Mouse (Mus musculus) neural tube, embryonic 15.5 days (tissue): Measurements from ENCODE around the gene Ccm2. TPM values are rescaled to one million over a fixed set of nuclear protein-coding genes. Genes with fewer than 3 reads are reported as not detected.

ENCODE experiments used
- ATAC-seq: fragments of 200-750 bp; cut with Nextera tagmentation; 2 replicates; pipeline ENCODE4 v1.8.0; 2017; ENCODE audit warnings: mild to moderate bottlenecking, moderate TSS enrichment, moderate library complexity; ENCODE audit not compliant: low FRiP score
- H3K27ac ChIP-seq: fragments of 300-500 bp; sonication (generic); replicated peaks from 2 replicates; pipeline ENCODE4 v1.5.1; 2015; ENCODE audit warnings: mild to moderate bottlenecking, inconsistent platforms
- H3K27me3 ChIP-seq: fragments of 300-500 bp; sonication (generic); replicated peaks from 2 replicates; pipeline ENCODE4 v1.6.1; 2015; ENCODE audit warnings: inconsistent platforms
- H3K36me3 ChIP-seq: fragments of 300-500 bp; sonication (generic); 2 replicates; pipeline ENCODE4 v1.6.1; 2015; ENCODE audit warnings: inconsistent platforms
- H3K4me1 ChIP-seq: fragments of 300-500 bp; sonication (generic); 2 replicates; pipeline ENCODE4 v1.6.1; 2015; ENCODE audit warnings: inconsistent platforms
- H3K4me2 ChIP-seq: fragments of 300-500 bp; sonication (generic); 2 replicates; pipeline ENCODE4 v1.6.1; 2015; ENCODE audit warnings: inconsistent platforms, mild to moderate bottlenecking, moderate library complexity
- H3K4me3 ChIP-seq: fragments of 300-500 bp; sonication (generic); replicated peaks from 2 replicates; pipeline ENCODE4 v1.5.1; 2015; ENCODE audit warnings: mild to moderate bottlenecking, inconsistent platforms
- H3K9ac ChIP-seq: fragments of 300-500 bp; sonication (generic); replicated peaks from 2 replicates; pipeline ENCODE4 v1.6.1; 2015; ENCODE audit warnings: mild to moderate bottlenecking, inconsistent platforms
- H3K9me3 ChIP-seq: fragments of 300-500 bp; sonication (generic); replicated peaks from 2 replicates; pipeline ENCODE4 v1.6.1; 2016; ENCODE audit warnings: inconsistent platforms
- WGBS: fragments of 180-500 bp; shearing (Covaris S2); methylation state at CpG from one replicate; pipeline ENCODE4 v1.1.7; 2015; ENCODE audit warnings: mixed read lengths; 5-methylcytosine and 5-hydroxymethylcytosine counted together
- polyA plus RNA-seq: library from polyadenylated mRNA; unstranded; fragments of >200 nt; fragmentation: Nextera tagmentation; extraction: Ambion mirVana; gene quantifications from 2 replicates; pipeline ENCODE4 v1.2.1, GENCODE M21; 2015

Gene Ccm2
- polyA plus RNA-seq, 1 experiment from 2014 or later, result 96.2 TPM

GRCm38 (mm10) chr11:6545186-6545856 lies 1.4 kb upstream of the Ccm2 start:
- no peaks in the 10 kb centered on the region for H3K36me3 ChIP-seq
- H3K9me3 ChIP-seq, result no peaks in the 10 kb centered on the region
- H3K9ac ChIP-seq, result no peak overlapping the region
- 94% methylated on average over 4 of the region's 4 CpGs for WGBS
- H3K4me1 ChIP-seq, result peaks cover 21% of the 10 kb centered on the region
- ATAC-seq, result no peak
- peak overlapping the region; percentile 75; the same call in 1 of the 2 replicates for H3K4me2 ChIP-seq
- peak overlapping the region; percentile 95 for H3K27ac ChIP-seq
- H3K27me3 ChIP-seq, result no peaks in the 10 kb centered on the region
- H3K4me3 ChIP-seq, result no peak overlapping the region

GRCm38 (mm10) chr11:6545857-6546192 lies 862 bp upstream of the Ccm2 start:
- 34% methylated on average over 3 of the region's 3 CpGs for WGBS
- peak overlapping the region; percentile 89 for H3K9ac ChIP-seq

GRCm38 (mm10) chr11:6547037-6547680 lies 472 bp downstream of the Ccm2 start:
- Histone ChIP-seq H3K27me3 (no peaks in the 10 kb centered on the region), H3K4me2 (peak overlapping the region; percentile 75), H3K9ac (peak overlapping the region; percentile 89), H3K4me1 (peaks cover 21% of the 10 kb centered on the region), H3K4me3 (peak overlapping the region; percentile 87), H3K9me3 (no peaks in the 10 kb centered on the region), H3K36me3 (no peaks in the 10 kb centered on the region), H3K27ac (peak overlapping the region; percentile 95)
- WGBS, result 1% methylated on average over 34 of the region's 41 CpGs
- ATAC-seq, result peak; percentile 60; the same call in 1 of the 2 replicates

More at GRCm38 (mm10) chr11:6545857-6546192, 862 bp upstream of the Ccm2 start:
- Histone ChIP-seq H3K27ac (peak overlapping the region; percentile 95), H3K36me3 (no peaks in the 10 kb centered on the region), H3K27me3 (no peaks in the 10 kb centered on the region), H3K4me2 (peak overlapping the region; percentile 75), H3K9me3 (no peaks in the 10 kb centered on the region), H3K4me3 (peak overlapping the region; percentile 87), H3K4me1 (peaks cover 21% of the 10 kb centered on the region)
- ATAC-seq, result no peak; the same call in 1 of the 2 replicates

GRCm38 (mm10) chr11:6547696-6548325 lies 1.1 kb downstream of the Ccm2 start:
- no peak for ATAC-seq
- peak overlapping the region; percentile 89 for H3K9ac ChIP-seq
- peak overlapping the region; percentile 95 for H3K27ac ChIP-seq
- H3K4me2 ChIP-seq, result peak overlapping the region; percentile 75
- 23% methylated on average over 6 of the region's 6 CpGs for WGBS
- peaks cover 21% of the 10 kb centered on the region for H3K4me1 ChIP-seq
- H3K9me3 ChIP-seq, result no peaks in the 10 kb centered on the region
- no peaks in the 10 kb centered on the region for H3K36me3 ChIP-seq
- H3K27me3 ChIP-seq, result no peaks in the 10 kb centered on the region
- peak overlapping the region; percentile 87 for H3K4me3 ChIP-seq

GRCm38 (mm10) chr11:6549770-6550169 lies 3.1 kb downstream of the Ccm2 start:
- Histone ChIP-seq H3K9me3 (no peaks in the 10 kb centered on the region), H3K36me3 (no peaks in the 10 kb centered on the region), H3K9ac (no peak overlapping the region), H3K4me3 (no peak overlapping the region), H3K4me2 (no peak overlapping the region), H3K4me1 (peaks cover 21% of the 10 kb centered on the region), H3K27ac (no peak overlapping the region), H3K27me3 (no peaks in the 10 kb centered on the region)
- no peak for ATAC-seq
- 93% methylated on average over 2 of the region's 2 CpGs for WGBS

DNA sequence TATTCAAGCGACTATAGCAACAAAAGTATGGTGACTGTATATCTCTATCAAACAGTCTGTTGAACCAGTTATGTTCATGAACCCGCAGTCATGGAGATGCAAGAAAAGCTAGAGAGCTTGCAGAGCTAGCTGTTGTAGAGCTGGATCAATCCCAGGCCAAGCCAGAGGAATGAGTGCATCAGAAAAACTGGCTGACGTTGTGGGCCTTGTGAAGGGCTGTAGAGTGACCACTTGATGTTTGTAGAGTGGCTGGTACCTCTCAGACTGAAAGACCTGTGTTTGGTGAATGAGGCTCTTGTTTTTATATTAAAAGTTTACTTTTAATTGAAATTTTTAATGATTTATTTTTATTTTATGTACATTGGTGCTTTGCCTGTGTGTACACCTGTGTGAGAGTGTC lies 3.5 kb downstream of the Ccm2 start:
- H3K4me3 ChIP-seq, result no peak overlapping the region
- H3K36me3 ChIP-seq, result no peaks in the 10 kb centered on the region
- H3K27me3 ChIP-seq, result no peaks in the 10 kb centered on the region
- no peak for ATAC-seq
- H3K27ac ChIP-seq, result no peak overlapping the region
- 92% methylated on average over 3 of the region's 3 CpGs for WGBS
- H3K9me3 ChIP-seq, result no peaks in the 10 kb centered on the region
- H3K9ac ChIP-seq, result no peak overlapping the region
- H3K4me1 ChIP-seq, result peaks cover 21% of the 10 kb centered on the region
- H3K4me2 ChIP-seq, result no peak overlapping the region

GRCm38 (mm10) chr11:6558234-6558633 lies 11.5 kb downstream of the Ccm2 start:
- Histone ChIP-seq H3K4me2 (no peak overlapping the region), H3K27ac (no peak overlapping the region), H3K27me3 (no peaks in the 10 kb centered on the region), H3K9ac (no peak overlapping the region), H3K9me3 (no peaks in the 10 kb centered on the region), H3K36me3 (0 out of 2 replicates have a peak, but pooled peaks cover 3% of the 10 kb centered on the region), H3K4me3 (no peak overlapping the region), H3K4me1 (peaks cover 3% of the 10 kb centered on the region; the same call in 1 of the 2 replicates)
- no peak for ATAC-seq
- 88% methylated on average over 3 of the region's 3 CpGs for WGBS

- Histone ChIP-seq H3K9ac (no peak overlapping the region), H3K9me3 (no peaks in the 10 kb centered on the region), H3K4me2 (no peak overlapping the region), H3K36me3 (peaks cover 9% of the 10 kb centered on the region; the same call in 1 of the 2 replicates), H3K27me3 (no peaks in the 10 kb centered on the region), H3K4me3 (no peak overlapping the region), H3K4me1 (peaks cover 3% of the 10 kb centered on the region; the same call in 1 of the 2 replicates), H3K27ac (no peak overlapping the region)
- 87% methylated on average over 2 of the region's 2 CpGs for WGBS
- no peak for ATAC-seq
Measured at GRCm38 (mm10) chr11:6559996-6560395, 13.3 kb downstream of the Ccm2 start.

GRCm38 (mm10) chr11:6560655-6561360 lies 14.1 kb downstream of the Ccm2 start:
- 88% methylated on average over 13 of the region's 13 CpGs for WGBS

GRCm38 (mm10) chr11:6561474-6561873 lies 14.8 kb downstream of the Ccm2 start:
- Histone ChIP-seq H3K4me3 (no peak overlapping the region), H3K4me1 (peaks cover 3% of the 10 kb centered on the region; the same call in 1 of the 2 replicates), H3K4me2 (no peak overlapping the region), H3K9me3 (no peaks in the 10 kb centered on the region), H3K36me3 (peaks cover 9% of the 10 kb centered on the region; the same call in 1 of the 2 replicates), H3K9ac (no peak overlapping the region), H3K27me3 (no peaks in the 10 kb centered on the region), H3K27ac (no peak overlapping the region)
- ATAC-seq, result no peak
- WGBS, result 93% methylated on average over 4 of the region's 4 CpGs

More at GRCm38 (mm10) chr11:6560655-6561360, 14.1 kb downstream of the Ccm2 start:
- H3K4me1 ChIP-seq, result peaks cover 3% of the 10 kb centered on the region; the same call in 1 of the 2 replicates
- H3K9me3 ChIP-seq, result no peaks in the 10 kb centered on the region
- no peak for ATAC-seq
- H3K27me3 ChIP-seq, result no peaks in the 10 kb centered on the region
- no peak overlapping the region for H3K4me3 ChIP-seq
- peaks cover 9% of the 10 kb centered on the region; the same call in 1 of the 2 replicates for H3K36me3 ChIP-seq
- no peak overlapping the region for H3K9ac ChIP-seq
- no peak overlapping the region for H3K27ac ChIP-seq
- H3K4me2 ChIP-seq, result no peak overlapping the region

GRCm38 (mm10) chr11:6562359-6562758 lies 15.7 kb downstream of the Ccm2 start:
- Histone ChIP-seq H3K4me3 (no peak overlapping the region), H3K27ac (no peak overlapping the region), H3K4me2 (no peak overlapping the region), H3K36me3 (peaks cover 5% of the 10 kb centered on the region; the same call in 1 of the 2 replicates), H3K9me3 (no peaks in the 10 kb centered on the region), H3K4me1 (peaks cover 3% of the 10 kb centered on the region; the same call in 1 of the 2 replicates), H3K9ac (no peak overlapping the region), H3K27me3 (no peaks in the 10 kb centered on the region)
- ATAC-seq, result no peak
- 80% methylated on average over 6 of the region's 6 CpGs for WGBS
